Mouse (Mus musculus): ENCODE data around the gene Six5.

- TF ChIP-seq CTCF (IDR thresholded peaks at IDR 0.05; ENCODE audit: borderline replicate concordance, control insufficient read depth, extremely low read depth, insufficient read depth, low read length, poor library complexity) (no peak), POLR2A (IDR thresholded peaks at IDR 0.05; ENCODE audit: control insufficient read depth, extremely low read depth, insufficient read depth, low read length, poor library complexity) (no peak)
Measured at GRCm38 (mm10) chr7:19100290-19100689, 5.9 kb downstream of the Six5 start.

Measured in thymus, adult 2 months (tissue).